Mouse (Mus musculus) lung, postnatal 0 days (tissue): ENCODE measurements at regions not wholly inside any gene's neighbourhood (a gene's known extent, or its start where the extent isn't known, plus 50 kb on each side); places are given as distances from the start of the nearest gene placed in this dataset.

ENCODE experiments used
- CTCF ChIP-seq: IDR thresholded peaks from 2 replicates; pipeline ENCODE4 v1.5.1; 2016; ENCODE audit warnings: antibody characterized with exemption, mild to moderate bottlenecking
- EP300 ChIP-seq: IDR thresholded peaks from 2 replicates; pipeline ENCODE4 v1.6.1; 2016; ENCODE audit warnings: antibody characterized with exemption, mild to moderate bottlenecking, control low read depth

DNA sequence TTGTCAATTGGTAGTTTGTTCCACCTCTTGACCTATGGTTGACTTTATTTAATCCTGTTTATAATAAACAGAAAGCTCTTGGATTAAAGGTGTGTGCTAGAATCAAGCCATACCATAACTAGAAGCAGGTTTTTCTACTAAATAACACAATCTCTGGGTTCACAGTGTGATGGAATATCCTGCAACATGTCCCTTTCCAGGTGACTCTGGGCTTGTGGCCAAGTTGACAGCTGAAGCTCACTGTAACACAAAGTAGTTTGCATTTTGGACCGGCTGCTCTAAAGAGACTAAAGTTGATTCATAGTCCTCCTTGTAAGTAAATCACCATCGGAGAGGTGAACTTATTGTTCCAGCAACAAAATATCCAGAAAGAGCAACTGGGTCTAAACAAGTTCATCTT is 149.3 kb upstream of the Kctd3 start:
- no peak for TF ChIP-seq CTCF
- TF ChIP-seq EP300 = no peak
